Mouse (Mus musculus): ENCODE data around the gene Ceacam18.
"Not testable (repeated sequence)": the region's sequence is repeated elsewhere in the genome, so short reads cannot be mapped to it uniquely, and the experiment has no call there.

The Ceacam18 gene

DNA sequence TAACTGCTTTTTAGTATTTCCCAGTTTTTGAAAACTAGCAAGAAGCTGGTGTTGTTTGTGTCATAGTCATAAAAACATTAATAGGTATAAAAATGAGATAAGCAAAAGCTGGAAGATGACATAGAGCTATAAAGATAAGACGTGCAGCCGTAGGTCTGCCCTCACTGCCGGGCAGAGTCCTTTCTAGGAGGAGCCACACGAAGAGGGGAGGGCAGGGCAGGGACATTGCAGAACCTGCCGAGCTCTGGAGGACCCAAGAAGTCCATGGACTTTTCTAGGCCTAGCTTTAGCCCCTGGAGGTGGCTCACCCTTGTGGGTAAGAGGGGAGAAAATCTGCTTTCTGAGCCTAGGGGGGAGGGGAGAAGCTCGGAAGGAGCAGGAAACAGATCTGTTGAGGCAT is at the start of gene Ceacam18:
Gene Ceacam18 (plus strand): TSS at position 208 of the 400 bp plus-strand sequence.
- DNase-seq, result no peak

DNA sequence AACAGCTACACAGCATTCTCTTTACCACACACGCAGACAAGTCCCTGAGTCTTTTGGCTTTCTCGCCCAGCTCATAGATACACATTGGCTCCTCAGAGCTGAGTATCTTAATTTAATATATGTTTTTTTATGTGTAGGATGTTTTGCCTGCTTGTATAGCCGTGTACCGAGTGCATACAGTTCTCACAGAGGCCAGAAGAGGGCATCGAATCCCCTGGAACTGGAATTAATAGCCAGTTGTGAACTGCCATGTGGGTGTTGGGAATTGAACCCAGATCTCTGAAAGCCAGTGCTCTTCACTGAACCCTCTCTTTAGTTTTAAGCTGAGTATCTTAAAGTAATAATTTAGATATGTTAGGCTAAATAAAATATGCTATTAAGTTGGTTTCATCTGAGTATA is 49.7 kb upstream of the Ceacam18 start:
- peak in 1 of 2 experiments; percentile 17 for DNase-seq

DNA sequence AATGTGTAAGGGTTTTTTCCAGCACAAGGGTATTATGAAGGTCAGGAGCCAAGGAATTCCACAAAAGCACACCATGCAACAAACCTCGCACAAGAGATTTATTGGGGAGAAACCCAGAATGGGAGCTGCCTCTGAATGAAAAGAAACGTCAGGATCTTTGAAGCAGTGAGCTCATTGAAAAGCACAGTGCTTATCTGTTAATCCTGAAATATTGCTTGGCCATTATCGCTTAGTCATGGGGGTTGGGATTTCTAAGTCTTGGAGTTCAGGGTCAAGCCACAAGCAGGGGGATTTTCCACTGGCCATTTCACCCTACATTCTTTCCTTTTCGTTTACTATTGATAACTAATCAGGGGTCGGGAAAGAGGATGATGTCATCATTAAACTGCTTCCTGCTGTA is 32.6 kb upstream of the Ceacam18 start:
- no peak for DNase-seq

DNA sequence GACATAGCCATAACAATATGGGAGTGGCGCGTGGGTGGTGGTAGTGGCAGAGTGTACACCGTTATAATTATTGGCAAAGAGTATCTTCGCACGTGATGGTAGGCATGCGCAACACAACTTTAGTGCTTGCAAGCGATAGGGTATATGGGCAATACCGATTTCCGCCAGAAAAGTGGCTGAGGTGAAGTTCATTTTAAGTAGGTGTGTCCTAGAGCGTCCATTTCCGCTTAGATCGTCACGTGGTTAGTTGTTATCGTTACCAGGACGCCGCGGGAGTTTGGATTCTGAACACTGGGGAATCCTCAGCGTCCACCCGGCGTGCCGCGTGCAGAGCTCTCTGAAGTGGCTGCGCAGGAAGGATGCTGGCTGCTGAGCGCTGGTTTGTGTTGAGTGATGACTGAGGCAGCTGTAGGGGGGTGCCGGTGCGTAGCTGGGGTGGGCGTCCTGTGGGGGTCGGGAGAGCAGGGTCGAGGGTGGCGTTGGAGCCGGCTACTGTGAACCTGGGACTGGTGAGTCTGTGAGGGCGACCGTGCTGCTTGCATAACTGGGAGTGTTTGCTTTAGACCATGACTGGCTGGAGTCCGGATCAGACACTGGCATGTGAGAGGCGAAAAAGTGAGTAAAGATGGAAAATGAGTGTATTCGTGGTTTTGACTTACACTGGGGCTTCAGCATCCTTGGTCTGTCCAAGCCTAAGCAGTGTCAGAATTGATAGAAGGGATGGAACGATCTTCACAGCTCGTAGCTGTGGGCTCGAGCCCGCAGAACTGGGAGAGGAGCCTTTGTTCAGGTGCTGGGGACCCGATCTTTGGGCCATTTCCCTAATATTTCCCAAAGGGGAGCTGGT is 27.4 kb upstream of the Ceacam18 start, which contains the start of gene Zfp819:
Gene Zfp819 (plus strand): TSS at position 274 of the 847 bp plus-strand sequence.
- peak; percentile 61 to 71 for DNase-seq

DNA sequence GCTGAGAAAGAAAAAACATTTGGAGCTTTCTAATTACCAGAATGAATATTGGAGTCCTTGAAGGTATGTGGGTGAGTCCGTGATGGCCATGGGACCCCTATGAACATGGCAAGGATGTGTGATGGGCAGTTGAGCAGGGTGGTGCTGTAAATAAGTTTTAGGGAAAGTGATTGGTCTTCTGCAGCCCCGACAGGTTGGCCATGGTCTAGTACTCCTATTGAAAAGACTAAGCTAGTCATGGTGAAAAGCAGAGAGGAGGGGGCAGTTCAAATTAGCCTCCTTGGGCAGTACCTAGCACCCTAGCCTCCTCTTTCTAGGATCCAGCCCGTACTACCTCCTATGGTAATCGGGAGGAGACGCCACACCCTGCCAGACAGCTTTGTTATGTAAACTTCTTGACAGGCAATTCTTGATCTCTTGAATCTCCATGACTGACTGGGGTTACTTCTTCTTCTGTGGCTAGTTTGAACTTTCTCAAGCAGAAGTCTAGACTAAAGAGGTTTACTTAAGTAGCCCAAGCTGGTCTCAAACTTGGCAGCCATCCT is 26.7 kb upstream of the Ceacam18 start:
- no peak for DNase-seq

DNA sequence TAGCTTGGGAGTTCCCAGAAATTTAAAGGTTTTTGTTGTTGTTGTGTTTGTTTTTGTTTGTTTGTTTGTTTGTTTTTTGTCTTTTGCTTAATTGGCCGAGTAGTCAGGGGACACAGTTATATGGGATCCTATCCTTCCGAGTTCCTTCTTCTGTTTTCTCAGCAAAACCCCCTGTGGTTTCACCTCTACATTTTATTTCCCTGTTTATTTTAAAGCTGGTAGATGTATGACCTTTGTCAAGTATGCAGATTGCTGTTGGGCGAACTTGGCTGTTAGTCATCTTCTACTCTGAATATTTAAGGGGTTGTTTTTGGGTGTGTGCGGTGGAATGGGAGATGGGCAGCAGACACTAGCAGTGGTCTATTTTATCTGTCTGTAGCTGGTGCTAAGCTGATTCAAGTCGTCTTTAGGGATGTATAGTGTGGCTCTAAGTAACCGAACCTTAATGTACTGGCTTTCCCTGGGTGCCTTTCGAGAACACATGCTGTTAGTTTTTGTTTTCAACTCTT is 26.1 kb upstream of the Ceacam18 start:
- no peak for DNase-seq

DNA sequence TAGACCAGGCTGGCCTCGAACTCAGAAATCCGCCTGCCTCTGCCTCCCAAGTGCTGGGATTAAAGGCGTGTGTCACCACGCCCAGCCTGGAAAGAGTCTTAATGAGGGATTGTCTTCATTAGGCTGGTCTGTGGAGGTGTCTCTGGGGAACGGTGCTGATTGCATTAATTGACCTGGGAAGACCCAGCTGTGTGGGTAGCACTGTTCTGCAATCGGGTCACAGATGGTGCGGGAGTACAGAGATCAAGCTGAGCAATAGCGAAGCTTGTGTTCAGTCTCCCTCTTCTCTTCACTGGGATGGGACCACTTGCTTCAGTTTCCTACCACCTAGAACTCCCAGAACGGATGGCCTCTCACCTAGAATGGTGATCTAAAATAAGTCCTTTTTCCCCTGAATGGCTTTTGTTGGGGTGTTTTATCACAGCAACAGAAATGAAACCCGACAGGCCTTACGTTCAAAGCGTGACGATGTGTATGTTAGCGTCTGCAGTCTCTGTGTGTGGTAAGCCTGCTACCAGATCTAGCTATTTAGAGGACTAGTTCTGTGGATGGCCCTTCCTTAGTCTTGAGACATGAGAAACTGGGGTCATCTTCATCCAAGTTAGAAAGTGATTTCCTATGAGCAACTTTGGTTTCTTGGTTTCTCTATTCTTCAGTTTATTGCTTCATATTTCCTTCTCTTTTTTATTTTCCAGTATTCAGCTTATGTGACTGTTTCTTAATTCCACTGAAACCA is 20.5 kb upstream of the Ceacam18 start:
- DNase-seq, result no peak

DNA sequence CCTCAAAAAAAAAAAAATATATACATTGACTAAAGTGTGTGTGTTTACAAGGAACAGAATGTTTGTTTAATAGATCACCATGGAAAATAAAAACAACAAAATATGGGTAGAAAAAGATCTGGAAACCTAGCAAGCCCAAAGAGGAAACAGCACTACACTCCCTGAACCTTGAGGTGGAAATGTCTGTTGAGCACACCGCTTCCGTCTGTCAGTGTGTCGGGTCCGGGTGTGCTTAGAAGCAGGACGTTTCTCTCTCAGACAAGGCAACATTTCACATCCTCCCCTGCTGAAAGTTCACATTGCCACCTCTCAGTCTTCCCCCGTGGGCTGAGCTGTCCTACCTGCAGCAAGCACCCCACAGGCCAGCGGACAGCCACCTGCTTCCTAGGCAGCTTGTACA is 11.6 kb upstream of the Ceacam18 start:
- DNase-seq, result no peak

DNA sequence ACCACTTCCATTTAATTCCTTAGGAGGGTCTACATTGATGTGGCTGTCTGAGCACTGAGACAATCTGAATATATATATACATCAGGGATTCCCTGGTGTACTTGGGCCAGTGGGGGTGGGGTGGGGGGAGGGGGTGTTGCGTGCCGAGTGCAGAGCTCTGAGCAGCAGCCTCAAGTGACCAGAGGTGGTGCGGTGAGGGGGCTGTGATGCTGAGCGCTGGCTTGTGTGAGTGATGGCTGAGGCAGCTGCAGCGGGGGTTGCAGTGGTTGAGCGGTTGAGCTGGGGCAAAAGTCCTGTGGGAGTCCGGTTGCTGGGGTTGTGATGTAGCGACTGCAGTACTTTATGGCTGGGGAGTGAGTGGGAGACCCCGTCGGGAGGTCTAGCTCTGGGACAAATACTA is 10.7 kb upstream of the Ceacam18 start:
- no peak for DNase-seq

DNA sequence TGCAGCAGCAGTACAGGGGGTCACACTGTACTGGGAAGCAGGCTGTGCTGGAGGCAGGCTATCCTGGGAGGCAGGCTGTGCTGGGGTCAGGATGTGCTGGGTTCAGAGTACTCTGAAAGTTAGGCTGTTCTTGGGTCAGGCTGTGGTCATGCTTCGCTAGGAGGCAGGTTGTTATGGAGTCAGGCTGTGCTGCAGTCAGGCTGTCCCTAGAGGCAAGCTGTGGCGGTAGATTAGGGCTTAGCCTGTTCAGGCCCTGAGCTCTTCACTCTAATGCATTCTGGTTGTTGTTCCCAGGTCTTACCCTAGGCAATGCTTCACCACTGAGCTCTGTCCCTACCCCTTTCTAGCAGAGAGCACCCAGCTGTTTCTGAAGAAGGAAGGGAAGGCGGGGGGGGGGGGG is 9.4 kb upstream of the Ceacam18 start:
- DNase-seq, result no peak

DNA sequence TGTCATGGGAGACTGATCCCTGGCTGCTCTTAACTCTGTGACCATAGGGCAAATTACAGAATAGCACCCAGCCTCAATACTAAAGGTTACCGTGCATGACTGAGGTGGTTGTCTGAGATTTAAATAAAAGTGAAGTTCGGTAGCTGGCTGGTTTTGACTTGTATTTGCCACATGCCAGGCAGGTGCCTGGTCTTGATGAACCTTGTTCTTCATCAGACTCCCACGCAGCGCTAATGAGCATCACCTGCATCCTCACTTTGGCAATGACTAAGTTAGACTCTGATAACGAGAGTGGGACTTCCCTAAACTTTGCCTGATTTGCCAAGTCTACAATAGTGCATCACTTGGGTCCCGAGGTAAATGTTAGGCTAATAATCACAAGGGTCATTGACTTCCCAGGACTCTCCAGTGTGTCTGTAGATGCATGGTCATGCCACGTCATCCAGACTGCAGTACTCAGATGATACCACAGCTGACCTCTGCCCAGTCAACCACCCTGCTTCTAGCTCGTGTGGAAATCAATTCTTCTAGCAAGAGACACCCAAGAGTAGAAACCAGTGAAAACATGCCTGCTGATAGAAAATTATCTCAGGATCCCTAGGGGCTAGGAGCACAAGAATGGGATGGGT is 8.6 kb upstream of the Ceacam18 start:
- DNase-seq, result no peak

DNA sequence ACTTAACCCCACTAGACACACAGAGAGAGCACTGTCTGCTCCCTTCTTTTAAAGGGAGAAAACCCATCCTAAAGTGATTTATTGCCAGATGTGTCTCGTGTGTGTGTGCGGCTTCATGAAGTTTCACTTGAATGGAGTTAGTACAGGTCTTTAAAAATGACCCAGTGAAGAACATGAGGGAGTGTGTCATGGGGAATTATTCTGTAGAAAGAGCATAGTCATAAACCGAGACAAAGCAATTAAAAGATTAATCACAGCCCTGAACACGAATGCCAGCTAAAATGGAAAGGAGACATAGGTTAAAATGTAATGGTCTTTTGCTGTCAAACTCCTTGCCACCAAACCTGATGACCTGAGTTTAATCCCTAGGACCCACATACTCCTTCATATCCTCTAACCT is 567 bp upstream of the Ceacam18 start:
- no peak for DNase-seq

DNA sequence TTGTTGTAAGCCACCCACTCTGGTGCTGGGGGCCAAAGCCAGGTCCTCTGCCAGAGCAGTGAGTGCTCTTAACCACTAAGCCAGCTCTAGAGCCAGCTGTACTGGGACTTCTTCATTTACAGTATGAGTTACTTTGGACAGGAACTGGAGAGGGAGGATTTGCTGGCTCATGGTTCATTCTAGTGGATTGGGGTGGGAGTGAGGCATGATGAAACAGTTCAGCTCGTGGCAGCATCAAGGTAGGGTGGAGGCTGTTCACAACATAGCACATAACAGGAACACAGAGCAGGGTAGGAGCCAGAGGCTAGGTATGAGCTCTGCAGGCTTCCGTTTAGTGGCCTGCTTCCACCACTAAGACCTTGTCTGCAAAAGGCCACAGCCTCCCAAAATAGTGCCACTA is 1.7 kb downstream of the Ceacam18 start:
- no peak for DNase-seq

DNA sequence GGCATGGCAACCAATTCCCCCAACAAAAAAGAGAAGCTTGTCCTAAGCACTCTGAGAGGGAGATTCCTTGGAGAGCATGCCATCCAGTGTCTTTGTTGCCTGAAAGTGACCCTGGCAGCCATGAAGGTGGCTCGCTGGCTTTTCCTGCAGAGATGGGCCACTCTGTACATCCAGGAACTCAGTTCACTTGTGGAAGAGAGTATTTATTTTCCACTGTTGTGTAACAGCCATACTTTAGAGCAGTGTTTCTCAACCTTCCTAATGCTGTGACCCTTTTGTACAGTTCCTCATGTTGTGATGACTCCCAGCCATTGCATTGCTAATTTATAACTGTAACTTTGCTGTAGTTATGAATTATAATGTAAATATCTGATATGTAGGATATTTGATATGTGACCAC is 2.6 kb downstream of the Ceacam18 start:
- no peak for DNase-seq

DNA sequence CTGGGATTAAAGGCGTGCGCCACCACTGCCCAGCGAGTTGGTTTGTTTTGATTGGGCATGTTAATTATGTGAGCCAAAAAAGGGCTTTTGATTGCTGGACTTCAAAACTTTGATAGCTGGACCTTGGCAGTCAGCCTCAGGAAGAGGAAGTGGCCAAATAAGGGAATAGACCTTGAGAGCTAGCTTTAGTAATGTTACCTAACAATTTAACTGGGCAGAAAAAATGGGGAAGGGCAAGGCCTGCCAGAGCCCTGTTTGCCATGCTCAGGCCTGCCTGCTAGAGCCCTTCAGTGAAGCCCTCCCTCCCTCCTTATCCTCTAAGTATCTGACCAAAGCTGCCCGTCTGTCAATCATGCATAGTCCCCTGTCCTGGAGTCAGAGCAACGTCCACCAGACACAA is 8.1 kb downstream of the Ceacam18 start:
- DNase-seq, result no peak

DNA sequence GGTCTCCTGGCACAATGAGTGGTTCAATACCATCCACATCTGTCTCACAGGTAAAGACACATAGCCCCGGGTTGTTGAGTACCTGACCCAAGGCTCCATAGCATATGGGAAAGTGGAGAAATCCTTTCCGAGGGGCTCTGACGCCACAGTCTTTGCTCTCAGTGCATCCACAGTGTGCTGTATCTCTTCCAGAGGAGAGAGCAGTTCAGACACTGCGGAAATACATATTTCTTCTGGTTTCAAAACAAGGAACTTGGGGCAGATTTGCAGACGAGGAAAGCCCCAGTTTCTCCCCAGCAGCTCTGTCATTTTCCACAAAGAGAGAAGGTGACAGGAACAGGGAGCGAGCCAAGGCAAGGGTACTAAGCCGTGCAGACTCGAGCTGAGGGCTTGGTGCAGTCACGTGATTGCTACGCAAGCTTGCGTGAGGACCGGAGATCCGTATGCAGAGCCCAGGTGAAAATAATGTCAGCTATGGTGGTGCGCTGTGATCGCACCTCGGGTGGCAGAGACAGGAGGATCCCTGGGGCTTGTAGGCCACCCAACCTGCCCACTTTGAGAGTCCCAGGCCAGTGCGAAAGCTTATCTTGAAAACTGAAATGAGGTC is 8.6 kb downstream of the Ceacam18 start:
- DNase-seq, result no peak

DNA sequence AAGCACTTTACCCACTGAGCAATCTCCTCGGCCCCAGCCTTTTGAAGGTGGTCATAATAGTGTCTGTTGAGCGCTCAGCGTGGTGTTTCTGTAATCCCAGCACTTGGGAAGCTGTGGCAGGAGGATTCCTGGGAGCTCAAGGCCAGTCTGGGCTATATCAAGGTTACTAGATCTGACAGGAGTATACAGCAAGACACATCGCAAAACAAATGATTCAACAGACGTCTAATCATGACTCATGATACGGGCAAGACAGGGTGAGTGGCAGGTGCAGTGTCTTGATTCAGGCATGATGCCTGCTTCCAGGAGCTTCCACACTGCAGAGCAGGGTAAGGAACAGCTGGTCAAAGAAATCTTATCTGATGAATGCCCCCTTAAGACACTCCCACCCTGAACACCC is 18.2 kb downstream of the Ceacam18 start:
- no peak for DNase-seq

DNA sequence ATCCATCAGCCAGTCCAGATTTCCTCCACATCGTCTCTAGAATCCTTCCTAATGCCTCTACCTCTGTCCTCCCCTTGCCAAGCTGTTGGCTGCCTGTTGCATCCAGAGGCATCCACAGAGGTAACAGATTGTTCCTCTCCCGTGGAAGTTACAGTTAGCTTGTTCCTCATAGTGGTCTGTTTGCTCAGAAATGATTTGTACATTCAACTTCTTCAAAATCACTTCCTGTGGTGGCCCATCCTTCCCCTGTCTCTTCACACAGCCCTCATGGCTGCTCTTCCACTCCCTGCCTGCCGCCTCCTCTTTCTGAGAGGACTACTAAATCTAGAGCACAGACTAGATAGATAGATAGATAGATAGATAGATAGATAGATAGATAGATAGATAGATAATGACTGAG is 20.0 kb downstream of the Ceacam18 start:
- DNase-seq, result no peak

DNA sequence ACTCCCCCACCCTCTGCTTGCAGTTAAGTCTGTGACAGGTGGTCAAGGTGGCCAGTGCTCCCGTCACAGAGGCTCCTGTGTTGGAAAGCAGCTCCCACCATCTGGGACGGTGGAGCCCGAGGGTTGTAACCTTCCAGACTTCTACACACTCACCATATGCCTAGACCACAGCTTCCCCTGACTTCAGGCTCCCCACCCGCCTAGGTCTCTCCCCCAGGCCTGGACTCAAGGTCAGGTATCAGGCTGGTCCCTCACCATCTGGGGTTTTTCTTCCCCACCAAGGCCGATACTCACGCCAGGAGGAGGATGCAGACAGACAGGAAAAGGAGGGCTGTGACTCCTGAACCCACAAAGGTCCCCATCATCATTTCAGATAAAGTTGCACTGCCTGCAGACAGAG is 21.7 kb downstream of the Ceacam18 start:
- no peak for DNase-seq

DNA sequence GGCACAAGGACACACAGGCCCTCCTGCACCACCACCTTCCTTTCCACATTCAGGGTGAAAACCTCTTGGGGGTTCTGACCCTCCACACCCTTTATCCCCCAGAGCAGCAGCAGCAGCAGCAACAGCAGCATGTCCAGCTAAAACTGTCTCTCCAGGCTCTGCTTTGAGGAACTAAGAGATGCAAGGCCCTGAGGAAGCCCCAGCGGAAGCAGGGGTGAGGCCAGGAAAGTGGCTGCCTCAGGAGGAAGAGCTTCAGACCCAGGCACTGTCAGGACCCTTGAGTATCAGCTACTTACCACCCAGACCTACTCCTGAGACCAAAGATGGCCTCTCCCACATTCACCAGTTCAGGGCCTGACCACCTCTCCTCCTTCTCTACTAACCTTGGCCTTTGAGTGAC is 25.5 kb downstream of the Ceacam18 start, which contains the start of gene Siglece:
Gene Siglece (minus strand): TSS at position 160 of the 400 bp plus-strand sequence.
- no peak for DNase-seq

DNA sequence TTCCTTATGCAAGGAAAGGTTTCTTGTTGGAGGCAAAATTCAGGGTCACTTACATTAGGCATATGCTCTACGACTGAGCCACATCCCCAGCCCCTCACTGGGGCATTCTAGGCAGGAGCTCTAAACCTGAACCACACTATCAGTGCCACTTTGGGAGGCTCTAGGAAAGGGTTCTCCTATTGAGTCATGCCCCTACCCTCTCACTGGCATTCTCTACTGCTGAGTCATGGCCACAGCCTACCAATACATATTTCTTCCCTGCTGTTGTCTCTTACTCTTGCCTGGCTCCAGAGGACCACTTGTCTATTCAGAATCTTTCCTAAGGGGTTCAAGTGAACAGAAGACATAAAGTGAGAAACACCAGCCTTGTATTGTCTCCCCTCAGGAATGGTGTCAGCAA is 28.3 kb downstream of the Ceacam18 start:
- no peak for DNase-seq

DNA sequence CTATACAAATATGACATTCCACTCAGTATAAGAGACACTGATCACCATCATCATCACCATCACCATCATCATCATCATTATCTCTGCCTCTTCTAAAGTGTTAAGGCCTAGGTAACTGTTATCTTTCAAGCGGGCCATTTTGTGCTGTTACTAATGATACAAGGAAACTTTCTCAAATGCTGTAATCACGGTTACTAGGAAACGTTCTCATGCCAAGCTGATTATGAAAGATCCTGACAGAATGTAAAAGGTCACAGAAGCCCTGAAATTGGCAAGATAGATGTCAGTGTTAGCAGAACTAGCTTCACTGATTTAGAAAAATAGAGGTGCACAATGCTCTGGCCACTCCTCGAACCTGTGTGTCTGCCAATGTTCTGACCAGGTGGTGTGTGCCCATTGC is 32.7 kb downstream of the Ceacam18 start:
- not testable (repeated sequence) for DNase-seq

DNA sequence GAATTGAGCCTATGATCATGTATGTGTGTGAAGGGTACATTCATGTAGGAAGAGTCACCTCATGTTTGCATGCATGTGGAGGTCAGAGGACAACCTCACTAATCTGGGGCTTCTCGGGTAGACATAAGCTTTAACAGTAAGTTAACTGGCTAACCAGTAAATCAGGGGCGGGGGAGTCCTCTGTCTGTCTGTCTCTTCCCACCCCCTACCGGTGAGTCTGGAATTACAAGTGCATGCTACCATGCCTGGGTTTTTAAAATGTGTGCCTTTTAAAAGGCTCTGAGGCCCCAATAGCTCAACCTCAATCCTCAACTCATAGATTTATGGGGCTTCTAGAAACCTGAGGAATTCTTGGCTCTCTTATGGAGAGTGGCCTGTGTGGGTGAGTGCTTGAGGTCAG is 34.1 kb downstream of the Ceacam18 start:
- no peak for DNase-seq
